Mouse (Mus musculus): ENCODE results near the gene Cyp3a11.

- no peak for TF ChIP-seq POLR2A (IDR thresholded peaks at IDR 0.05; ENCODE audit: low read depth, low read length)
- TF ChIP-seq CTCF (conservative IDR thresholded peaks at IDR 0.05; ENCODE audit: insufficient read depth, insufficient read length, low read depth, low read length), result no peak
Observed at GRCm38 (mm10) chr5:145897271-145897670, 17.5 kb upstream of the Cyp3a11 start.

Data from kidney, adult 2 months (tissue).